Mouse (Mus musculus): Measurements from ENCODE around the gene Ermp1.
A peak's percentile ranks its signal among the peaks of the same experiment; 100 is the strongest.
"Not testable (repeated sequence)": the region's sequence is repeated elsewhere in the genome, so short reads cannot be mapped to it uniquely, and the experiment has no call there.

Ermp1 gene

DNA sequence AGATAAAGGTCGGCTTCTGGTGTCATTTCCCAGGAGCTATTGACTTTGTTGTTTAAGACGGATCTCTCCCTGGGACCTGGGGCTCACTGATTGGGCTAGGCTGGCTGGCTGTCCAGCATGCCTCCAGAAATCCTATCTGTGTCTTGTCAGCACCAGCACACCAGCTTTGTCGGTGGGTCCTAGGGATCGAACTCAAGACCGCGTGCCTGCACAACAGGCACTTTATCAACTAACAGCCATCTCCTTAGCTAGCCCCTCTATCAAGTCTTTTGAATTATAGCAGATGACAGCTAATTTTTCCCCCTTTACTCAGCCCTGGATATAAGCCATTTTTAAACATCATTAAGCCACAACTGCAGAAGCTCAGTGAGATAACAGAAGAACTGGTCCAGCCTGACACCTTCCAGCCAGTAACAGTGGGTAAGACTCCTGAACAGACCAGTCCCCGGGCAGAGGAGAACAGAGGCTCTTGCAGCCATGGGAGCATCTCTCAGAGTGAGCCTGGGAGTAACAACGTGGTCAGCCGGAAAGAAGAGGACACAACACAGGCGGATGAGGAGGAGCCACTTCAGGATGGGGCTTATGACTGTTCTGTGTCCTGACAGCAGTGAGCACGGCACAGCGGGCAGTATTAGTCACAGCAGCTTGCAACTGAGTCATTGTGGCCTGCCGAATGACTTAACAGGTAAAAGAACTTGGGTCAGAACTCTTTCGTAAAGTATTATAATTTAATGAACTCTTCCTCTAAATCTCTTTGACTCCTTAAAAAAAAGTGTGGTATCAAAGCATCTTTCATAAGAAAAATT is 44.5 kb downstream of the Ermp1 start:
- no peak for DNase-seq (ENCODE audit: low spot score in 2 of 2)

- DNase-seq (ENCODE audit: low spot score in 2 of 2), result no peak
Measured at GRCm38 (mm10) chr19:29598981-29599380, 49.2 kb downstream of the Ermp1 start.

DNA sequence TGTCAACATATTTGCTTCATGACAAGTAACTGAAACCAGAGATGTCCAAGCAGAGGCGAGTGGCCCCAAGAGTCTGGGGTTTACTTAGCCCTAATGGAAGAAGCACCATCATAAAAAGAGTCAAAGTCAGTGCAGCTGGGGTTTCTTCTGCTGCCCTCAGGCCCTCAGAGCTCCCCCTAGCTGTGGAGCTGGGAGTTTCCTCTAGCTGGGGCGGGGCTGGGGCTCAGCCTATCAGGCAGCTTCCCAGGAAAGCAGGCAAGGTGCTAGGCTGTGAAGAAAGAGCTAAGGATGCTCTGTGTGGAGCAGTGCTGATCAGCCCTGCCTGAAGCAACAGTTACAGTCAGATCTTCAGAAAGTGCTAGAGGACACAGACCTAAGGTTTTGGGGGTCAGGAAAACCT is 51.2 kb downstream of the Ermp1 start:
- DNase-seq (ENCODE audit: low spot score in 2 of 2), result no peak

GRCm38 (mm10) chr19:29596276-29596675 is 51.9 kb downstream of the Ermp1 start:
- DNase-seq (ENCODE audit: low spot score in 2 of 2), result no peak

- not testable (repeated sequence) for DNase-seq (ENCODE audit: low spot score in 2 of 2)
Measured at GRCm38 (mm10) chr19:29593783-29594182, 54.4 kb downstream of the Ermp1 start.

DNA sequence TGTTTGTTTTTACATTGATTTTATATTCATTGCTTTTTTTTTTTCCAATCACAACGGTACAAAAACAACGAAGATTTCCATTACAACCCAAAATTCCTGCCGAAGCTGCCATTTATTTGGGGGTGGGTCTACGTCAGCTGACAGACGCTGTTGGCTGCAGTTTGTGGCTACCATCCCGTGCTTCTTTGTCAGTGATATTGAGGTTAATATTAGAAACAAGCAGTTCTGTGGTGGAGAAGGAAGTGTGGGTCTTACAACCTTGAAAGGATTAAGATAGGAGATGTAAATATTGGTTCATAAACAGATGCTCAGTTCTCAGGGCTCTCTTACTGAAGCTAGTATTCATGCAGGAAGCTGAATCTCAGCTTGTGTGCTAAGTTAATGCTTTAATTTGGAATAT is 64.5 kb downstream of the Ermp1 start:
- DNase-seq (ENCODE audit: low spot score in 2 of 2), result no peak

DNA sequence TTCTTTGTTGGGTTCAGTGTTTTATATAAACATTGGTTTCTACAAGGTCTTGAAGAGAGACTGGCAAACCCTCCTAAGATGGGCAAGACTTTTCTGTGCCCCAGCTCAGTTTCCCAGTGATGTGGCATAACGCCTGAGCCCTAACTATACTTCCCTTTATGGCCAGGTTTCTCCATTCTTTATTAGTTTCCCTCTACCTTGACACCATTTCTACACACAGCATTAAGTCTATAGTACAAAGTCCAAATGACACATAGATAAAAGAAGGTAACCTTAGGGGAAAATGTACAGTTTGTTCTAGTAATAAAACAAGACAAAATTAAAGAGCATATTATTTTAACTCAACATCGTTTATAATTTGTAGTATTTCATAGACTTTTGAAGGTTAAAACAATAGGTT is 65.8 kb downstream of the Ermp1 start:
- no peak for DNase-seq (ENCODE audit: low spot score in 2 of 2)

DNA sequence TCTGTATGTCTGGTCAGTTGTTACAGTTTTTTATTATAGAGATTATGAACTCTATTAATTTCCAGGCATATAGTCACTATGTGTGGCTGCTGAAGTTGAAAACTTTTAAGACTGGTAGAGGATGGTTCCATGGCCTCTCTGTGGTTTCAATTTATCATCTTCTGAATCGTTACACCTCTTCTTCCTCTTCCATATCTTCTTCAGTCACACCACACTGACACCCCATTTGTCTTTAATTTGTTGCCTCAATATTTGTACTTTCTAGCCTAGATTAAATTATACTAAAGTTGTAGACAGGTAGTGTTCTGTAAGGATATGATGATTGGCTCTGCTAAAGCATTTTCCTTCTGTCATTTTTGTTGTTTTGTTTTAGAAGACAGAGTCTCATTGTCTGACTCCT is 81.7 kb downstream of the Ermp1 start:
- DNase-seq (ENCODE audit: low spot score in 2 of 2), result no peak

- DNase-seq (ENCODE audit: low spot score in 2 of 2), result peak; percentile 12 to 53
Measured at GRCm38 (mm10) chr19:29563258-29563779, 84.9 kb downstream of the Ermp1 start.

DNA sequence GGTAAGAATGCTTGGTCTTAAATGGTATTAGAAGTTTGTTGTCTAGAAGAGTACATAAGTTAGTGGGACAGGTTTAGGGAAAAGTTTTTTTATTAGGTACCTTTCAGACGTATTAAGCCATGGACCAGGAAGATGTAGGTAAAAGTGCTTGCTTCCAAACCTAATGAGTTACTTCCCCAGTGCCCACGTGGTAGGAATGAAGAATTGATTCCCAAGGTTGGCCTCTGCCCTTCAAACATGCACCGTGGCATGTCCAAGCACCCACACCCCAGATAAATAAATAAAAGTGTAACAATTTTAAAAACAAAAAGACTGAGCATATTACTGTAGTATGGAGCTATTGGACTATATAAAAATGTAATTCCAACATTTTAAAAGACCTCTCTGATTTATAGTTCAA is 85.6 kb downstream of the Ermp1 start:
- DNase-seq (ENCODE audit: low spot score in 2 of 2), result no peak

GRCm38 (mm10) chr19:29562166-29562565 is 86.0 kb downstream of the Ermp1 start:
- no peak for DNase-seq (ENCODE audit: low spot score in 2 of 2)
